Mouse (Mus musculus) limb, embryonic 11.5 days (tissue): ENCODE data around the gene Sec24d. TPM values are rescaled to one million over a fixed set of nuclear protein-coding genes. Genes with fewer than 3 reads are reported as not detected.

Experiments
- ATAC-seq: fragments of 200-750 bp; cut with Nextera tagmentation; 2 replicates; pipeline ENCODE4 v1.8.0; 2017; ENCODE audit warnings: low read depth; ENCODE audit not compliant: insufficient number of reproducible peaks, low FRiP score, low TSS enrichment
- DNase-seq: peaks from one replicate; pipeline ENCODE4 v3.0.0-alpha.2; 2015; ENCODE audit warnings: low spot score
- H3K27ac ChIP-seq: fragments of 300-500 bp; sonication (generic); replicated peaks from 2 replicates; pipeline ENCODE4 v1.5.1; 2014; ENCODE audit warnings: low read depth, mild to moderate bottlenecking, low read length
- H3K27me3 ChIP-seq: fragments of 300-500 bp; sonication (generic); 2 replicates; pipeline ENCODE4 v1.6.1; 2014; ENCODE audit warnings: mild to moderate bottlenecking, low read length, mixed read lengths; ENCODE audit not compliant: control insufficient read depth, insufficient read depth
- H3K36me3 ChIP-seq: fragments of 300-500 bp; sonication (generic); 2 replicates; pipeline ENCODE4 v1.6.1; 2014; ENCODE audit warnings: mild to moderate bottlenecking, low read length, moderate library complexity, mixed read lengths; ENCODE audit not compliant: control insufficient read depth, insufficient read depth
- H3K4me1 ChIP-seq: fragments of 300-500 bp; sonication (generic); 2 replicates; pipeline ENCODE4 v1.6.1; 2014; ENCODE audit warnings: low read length, mixed read lengths; ENCODE audit not compliant: control insufficient read depth, insufficient read depth
- H3K4me2 ChIP-seq: fragments of 300-500 bp; sonication (generic); 2 replicates; pipeline ENCODE4 v1.6.1; 2014; ENCODE audit warnings: low read depth, mild to moderate bottlenecking, moderate library complexity; ENCODE audit not compliant: severe bottlenecking
- H3K4me3 ChIP-seq: fragments of 300-500 bp; sonication (generic); 2 replicates; pipeline ENCODE4 v1.5.1; 2014; ENCODE audit warnings: low read depth, low read length
- H3K9ac ChIP-seq: fragments of 300-500 bp; sonication (generic); 2 replicates; pipeline ENCODE4 v1.6.1; 2014; ENCODE audit warnings: mild to moderate bottlenecking, low read length
- H3K9me3 ChIP-seq: fragments of 300-500 bp; sonication (generic); 2 replicates; pipeline ENCODE4 v1.6.1; 2016; ENCODE audit warnings: low read length; ENCODE audit not compliant: control insufficient read depth
- WGBS: fragments of 180-500 bp; shearing (Covaris S2); extraction: QIAGEN DNeasy Blood & Tissue Kit; methylation state at CpG from one replicate; pipeline ENCODE4 v1.1.7; 2014; 5-methylcytosine and 5-hydroxymethylcytosine counted together
- polyA plus RNA-seq: library from polyadenylated mRNA; unstranded; fragments of >200 nt; fragmentation: Nextera tagmentation; extraction: Ambion mirVana; gene quantifications from 2 replicates; pipeline ENCODE4 v1.2.1, GENCODE M21; 2014

Gene Sec24d
- polyA plus RNA-seq, 1 experiment from 2014 or later, result 29.3 TPM

DNA sequence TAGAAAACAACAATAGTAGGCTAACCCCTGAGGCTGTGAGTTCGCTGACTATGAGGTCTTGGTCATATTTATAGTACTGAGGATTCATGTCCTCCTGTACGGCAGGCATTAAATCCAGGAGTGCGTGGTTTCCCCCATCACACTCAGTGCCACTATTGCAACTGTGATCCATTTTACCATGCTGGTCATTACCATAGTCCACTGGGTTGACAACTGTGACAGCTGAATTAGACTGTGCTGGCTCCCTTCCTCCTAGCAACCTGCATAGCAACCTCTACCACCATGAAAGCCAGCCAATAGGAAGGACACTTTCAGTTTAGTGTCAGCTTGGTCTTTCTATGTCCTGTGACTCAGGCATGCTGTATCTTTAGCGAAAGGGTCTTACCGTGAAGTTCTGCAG, 17.0 kb downstream of the Sec24d start:
- 0 out of 2 replicates have a peak, but pooled peaks cover 2% of the 10 kb centered on the region for H3K36me3 ChIP-seq
- no peaks in the 10 kb centered on the region for H3K27me3 ChIP-seq
- 94% methylated on average over 5 of the region's 5 CpGs for WGBS
- H3K4me1 ChIP-seq, result no peaks in the 10 kb centered on the region
- no peaks in the 10 kb centered on the region for H3K9me3 ChIP-seq
- ATAC-seq, result no peak
- no peak overlapping the region for H3K27ac ChIP-seq
- H3K9ac ChIP-seq, result no peak overlapping the region
- no peak for DNase-seq
- no peak overlapping the region for H3K4me2 ChIP-seq
- H3K4me3 ChIP-seq, result no peak overlapping the region

- Histone ChIP-seq H3K9ac (no peak overlapping the region), H3K36me3 (0 out of 2 replicates have a peak, but pooled peaks cover 2% of the 10 kb centered on the region), H3K4me2 (no peak overlapping the region), H3K27ac (no peak overlapping the region), H3K4me3 (no peak overlapping the region), H3K9me3 (no peaks in the 10 kb centered on the region), H3K27me3 (no peaks in the 10 kb centered on the region), H3K4me1 (no peaks in the 10 kb centered on the region)
- no peak for DNase-seq
- no peak for ATAC-seq
Observed at GRCm38 (mm10) chr3:123285649-123286048, 18.4 kb downstream of the Sec24d start.

GRCm38 (mm10) chr3:123288856-123289570, 21.8 kb downstream of the Sec24d start:
- Histone ChIP-seq H3K4me3 (no peak overlapping the region), H3K9me3 (no peaks in the 10 kb centered on the region), H3K4me1 (no peaks in the 10 kb centered on the region), H3K27me3 (no peaks in the 10 kb centered on the region), H3K27ac (no peak overlapping the region), H3K36me3 (0 out of 2 replicates have a peak, but pooled peaks cover 2% of the 10 kb centered on the region), H3K9ac (no peak overlapping the region), H3K4me2 (no peak overlapping the region)
- ATAC-seq (no peak), DNase-seq (no peak)
- 37% methylated on average over 9 of the region's 9 CpGs for WGBS

DNA sequence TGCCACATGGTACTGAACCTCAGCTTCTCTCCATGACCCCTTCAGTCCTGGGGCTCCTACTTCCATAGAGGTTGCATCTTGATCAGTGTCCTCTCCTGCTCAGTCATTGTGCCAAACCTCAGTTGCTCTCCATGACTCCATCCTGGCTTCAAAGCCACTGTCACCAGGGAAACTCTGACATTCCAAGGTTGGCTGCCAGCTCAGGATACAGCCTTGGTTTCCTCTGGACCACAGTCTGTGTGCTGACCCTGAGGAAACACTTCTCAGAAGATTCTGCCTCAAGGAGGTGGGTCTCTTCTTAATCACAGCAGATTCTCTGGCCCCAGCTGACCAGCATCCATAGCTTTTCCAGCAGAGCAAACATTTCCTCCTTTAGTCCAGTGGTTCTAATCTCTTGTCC, 24.4 kb downstream of the Sec24d start:
- no peaks in the 10 kb centered on the region for H3K27me3 ChIP-seq
- no peaks in the 10 kb centered on the region for H3K4me1 ChIP-seq
- no peaks in the 10 kb centered on the region for H3K36me3 ChIP-seq
- no peaks in the 10 kb centered on the region for H3K9me3 ChIP-seq
- H3K9ac ChIP-seq, result no peak overlapping the region
- ATAC-seq, result no peak
- no peak overlapping the region for H3K27ac ChIP-seq
- H3K4me2 ChIP-seq, result no peak overlapping the region
- no peak overlapping the region for H3K4me3 ChIP-seq
- no peak for DNase-seq

- 80% methylated on average over 11 of the region's 11 CpGs for WGBS
- DNase-seq, result no peak
- Histone ChIP-seq H3K4me3 (no peak overlapping the region), H3K9me3 (no peaks in the 10 kb centered on the region), H3K4me2 (no peak overlapping the region), H3K9ac (no peak overlapping the region), H3K27ac (no peak overlapping the region), H3K36me3 (no peaks in the 10 kb centered on the region), H3K27me3 (no peaks in the 10 kb centered on the region), H3K4me1 (no peaks in the 10 kb centered on the region)
- no peak for ATAC-seq
Observed at GRCm38 (mm10) chr3:123296654-123297053, 29.4 kb downstream of the Sec24d start.

DNA sequence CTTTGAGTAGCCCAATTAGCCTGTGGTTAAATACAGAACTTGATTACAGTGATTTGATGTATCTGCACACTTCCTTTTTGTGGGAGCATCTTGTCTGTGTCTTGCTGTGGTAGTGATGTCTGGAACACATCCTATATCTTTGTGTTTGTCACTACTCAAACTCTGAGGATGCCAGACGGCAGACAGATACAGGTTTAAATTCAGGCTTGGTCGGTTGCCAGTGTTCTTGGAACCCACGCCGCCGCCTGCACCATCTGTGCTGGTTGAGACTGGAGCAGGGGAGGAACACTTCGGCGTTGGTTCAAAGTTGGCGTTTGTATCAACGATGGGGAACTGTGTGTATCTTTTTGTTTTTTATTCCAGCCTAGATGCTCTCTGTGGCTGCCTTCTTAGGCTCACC, 31.0 kb downstream of the Sec24d start:
- DNase-seq (no peak), ATAC-seq (no peak)
- Histone ChIP-seq H3K9ac (no peak overlapping the region), H3K4me3 (no peak overlapping the region), H3K9me3 (no peaks in the 10 kb centered on the region), H3K4me1 (no peaks in the 10 kb centered on the region), H3K27me3 (no peaks in the 10 kb centered on the region), H3K4me2 (no peak overlapping the region), H3K36me3 (no peaks in the 10 kb centered on the region), H3K27ac (no peak overlapping the region)
- WGBS, result 92% methylated on average over 9 of the region's 9 CpGs

- Histone ChIP-seq H3K9me3 (no peaks in the 10 kb centered on the region), H3K9ac (no peak overlapping the region), H3K27me3 (no peaks in the 10 kb centered on the region), H3K4me2 (no peak overlapping the region), H3K36me3 (no peaks in the 10 kb centered on the region), H3K4me1 (no peaks in the 10 kb centered on the region), H3K4me3 (no peak overlapping the region), H3K27ac (no peak overlapping the region)
- WGBS, result 92% methylated on average over 2 of the region's 2 CpGs
- ATAC-seq (no peak), DNase-seq (no peak)
Observed at GRCm38 (mm10) chr3:123301521-123301920, 34.3 kb downstream of the Sec24d start.

DNA sequence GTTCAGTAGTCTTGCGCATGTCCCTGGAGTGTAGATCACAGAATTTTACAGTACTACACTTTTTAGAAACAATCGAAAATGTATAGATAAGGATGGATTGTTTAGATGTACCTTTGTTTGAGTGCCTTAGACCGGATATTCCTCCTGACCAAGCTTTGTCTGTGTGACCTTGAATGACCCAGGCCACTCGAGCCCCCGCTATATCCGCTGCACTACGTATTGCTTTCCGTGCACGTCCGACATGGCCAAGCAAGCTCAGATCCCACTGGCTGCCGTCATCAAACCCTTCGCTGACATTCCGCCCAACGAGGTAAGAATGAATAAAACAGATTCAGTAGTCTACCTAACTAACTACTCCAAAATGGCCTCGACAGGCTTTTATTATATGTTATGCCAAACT, 38.4 kb downstream of the Sec24d start:
- H3K9me3 ChIP-seq, result no peaks in the 10 kb centered on the region
- H3K9ac ChIP-seq, result no peak overlapping the region
- DNase-seq, result no peak
- 94% methylated on average over 15 of the region's 15 CpGs for WGBS
- no peak overlapping the region for H3K27ac ChIP-seq
- H3K27me3 ChIP-seq, result no peaks in the 10 kb centered on the region
- H3K4me3 ChIP-seq, result no peak overlapping the region
- H3K4me1 ChIP-seq, result no peaks in the 10 kb centered on the region
- ATAC-seq, result no peak
- no peak overlapping the region for H3K4me2 ChIP-seq
- no peaks in the 10 kb centered on the region for H3K36me3 ChIP-seq

- Histone ChIP-seq H3K4me1 (no peaks in the 10 kb centered on the region), H3K9ac (no peak overlapping the region), H3K4me2 (no peak overlapping the region), H3K27me3 (no peaks in the 10 kb centered on the region), H3K36me3 (no peaks in the 10 kb centered on the region), H3K9me3 (no peaks in the 10 kb centered on the region), H3K27ac (no peak overlapping the region), H3K4me3 (no peak overlapping the region)
- ATAC-seq, result no peak
- no peak for DNase-seq
- 95% methylated on average over 6 of the region's 6 CpGs for WGBS
Observed at GRCm38 (mm10) chr3:123307446-123307845, 40.2 kb downstream of the Sec24d start.
